Mouse (Mus musculus) forebrain, embryonic 10.5 days (tissue): ENCODE data around the gene Cyp2u1. TPM values are rescaled to one million over a fixed set of nuclear protein-coding genes. Genes with fewer than 3 reads are reported as not detected.

ENCODE experiments used
- DNase-seq: peaks from one replicate; pipeline ENCODE4 v3.0.0-alpha.2; 2017; ENCODE audit warnings: low spot score; ENCODE audit errors: extremely low spot score
- H3K27ac ChIP-seq: fragments of 300-500 bp; sonication (generic); 2 replicates; pipeline ENCODE4 v1.5.1; 2016; ENCODE audit warnings: mild to moderate bottlenecking
- H3K27me3 ChIP-seq: fragments of 300-500 bp; sonication (generic); 2 replicates; pipeline ENCODE4 v1.6.1; 2016; ENCODE audit warnings: mild to moderate bottlenecking; ENCODE audit not compliant: poor library complexity, severe bottlenecking
- H3K36me3 ChIP-seq: fragments of 300-500 bp; sonication (generic); replicated peaks from 2 replicates; pipeline ENCODE4 v1.6.1; 2016; ENCODE audit warnings: mild to moderate bottlenecking, moderate library complexity
- H3K4me1 ChIP-seq: fragments of 300-500 bp; sonication (generic); 2 replicates; pipeline ENCODE4 v1.6.1; 2016
- H3K4me3 ChIP-seq: fragments of 300-500 bp; sonication (generic); 2 replicates; pipeline ENCODE4 v1.5.1; 2016; ENCODE audit warnings: mild to moderate bottlenecking, moderate library complexity
- H3K9me3 ChIP-seq: fragments of 300-500 bp; sonication (generic); 2 replicates; pipeline ENCODE4 v1.6.1; 2016; ENCODE audit warnings: mild to moderate bottlenecking, moderate library complexity
- WGBS: fragments of 180-500 bp; shearing (Covaris S2); methylation state at CpG from one replicate; pipeline ENCODE4 v1.1.7; 2016; 5-methylcytosine and 5-hydroxymethylcytosine counted together
- polyA plus RNA-seq: library from polyadenylated mRNA; unstranded; fragments of >200 nt; fragmentation: Nextera tagmentation; extraction: Ambion mirVana; gene quantifications from 2 replicates; pipeline ENCODE4 v1.2.1, GENCODE M21; 2016

Gene Cyp2u1
- polyA plus RNA-seq, 1 experiment from 2014 or later: 1.6 TPM

DNA sequence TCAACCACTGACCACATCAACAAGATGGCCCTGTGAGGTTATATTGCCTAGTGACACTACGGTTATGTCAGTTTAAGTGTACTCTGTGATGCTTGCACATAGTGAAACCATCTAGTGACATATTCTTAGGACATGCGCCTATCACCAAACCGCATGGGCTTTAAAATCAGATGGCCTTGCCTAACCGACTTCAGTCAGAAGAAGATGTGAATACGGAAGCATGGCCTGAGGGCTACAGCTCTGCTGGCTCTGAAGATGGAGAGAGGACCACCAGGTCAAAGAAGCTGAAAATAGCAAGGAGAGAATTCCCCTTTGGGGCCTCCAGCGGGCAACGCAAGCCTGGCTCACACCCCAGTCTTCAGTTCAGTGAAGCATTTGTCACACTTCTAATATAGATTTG, 6.1 kb downstream of the Cyp2u1 start:
- DNase-seq: no peak
- no peaks in the 10 kb centered on the region for H3K36me3 ChIP-seq
- peaks cover 12% of the 10 kb centered on the region for H3K27me3 ChIP-seq
- no peak overlapping the region for H3K4me3 ChIP-seq
- H3K9me3 ChIP-seq: no peaks in the 10 kb centered on the region
- 91% methylated on average over 7 of the region's 7 CpGs for WGBS
- peaks cover 4% of the 10 kb centered on the region; the same call in 1 of the 2 replicates for H3K4me1 ChIP-seq
- no peak overlapping the region for H3K27ac ChIP-seq

DNA sequence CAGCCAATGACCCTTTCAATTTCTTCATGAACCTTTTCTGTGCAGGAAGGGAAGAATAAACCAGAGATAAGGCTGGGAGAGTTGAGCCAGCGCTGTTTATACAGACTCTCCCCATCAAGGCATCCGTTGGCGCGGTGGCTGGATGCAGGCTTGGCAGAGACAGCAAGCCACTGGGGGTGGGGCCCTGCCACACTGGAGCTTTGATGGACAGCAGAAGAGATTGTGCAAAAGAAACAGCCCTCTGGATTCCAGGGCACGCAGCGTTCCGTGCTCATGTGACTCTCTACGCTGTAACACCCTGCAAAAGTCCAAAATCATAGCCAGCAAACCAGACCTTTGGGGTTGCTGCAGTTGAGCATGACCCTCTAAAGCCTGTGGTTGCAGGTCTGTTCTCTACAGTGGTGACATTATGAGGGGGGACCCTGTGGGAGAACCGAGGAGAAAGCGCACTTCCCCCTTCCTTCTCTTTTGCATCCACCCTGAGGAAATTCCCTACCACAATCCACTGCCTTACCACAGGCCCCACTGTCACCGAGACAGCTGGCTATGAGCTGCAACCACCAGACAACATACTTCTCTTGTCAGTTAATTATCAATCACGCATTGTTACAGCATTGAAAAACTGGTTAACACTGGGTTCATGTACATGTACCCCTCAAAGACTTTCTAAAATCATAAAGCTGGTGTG, 7.4 kb downstream of the Cyp2u1 start:
- no peak for DNase-seq
- no peaks in the 10 kb centered on the region for H3K36me3 ChIP-seq
- no peak overlapping the region for H3K27ac ChIP-seq
- H3K4me3 ChIP-seq: no peak overlapping the region
- peaks cover 4% of the 10 kb centered on the region; the same call in 1 of the 2 replicates for H3K4me1 ChIP-seq
- no peaks in the 10 kb centered on the region for H3K27me3 ChIP-seq
- H3K9me3 ChIP-seq: no peaks in the 10 kb centered on the region
- WGBS: 89% methylated on average over 12 of the region's 12 CpGs

DNA sequence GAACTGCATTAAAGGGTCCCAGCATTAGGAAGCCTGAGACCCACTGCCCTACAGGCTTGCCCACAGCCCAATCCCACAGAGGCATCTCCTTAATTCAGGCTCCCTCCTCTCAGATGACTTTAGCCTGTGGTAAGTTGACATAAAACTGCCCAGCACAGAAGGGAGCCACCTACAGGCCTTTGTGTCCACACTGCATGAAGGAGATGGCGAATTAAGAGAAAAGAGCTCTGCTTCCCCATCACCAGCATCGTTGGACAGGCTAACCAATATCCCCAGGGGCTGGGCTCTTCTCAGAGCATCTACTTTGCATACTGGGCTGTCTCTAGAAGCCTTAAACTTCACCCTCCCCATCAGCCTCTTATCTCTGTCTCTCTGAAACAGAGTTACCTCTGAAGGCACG, 8.5 kb downstream of the Cyp2u1 start:
- 61% methylated on average over 3 of the region's 3 CpGs for WGBS
- Histone ChIP-seq H3K36me3 (no peaks in the 10 kb centered on the region), H3K4me3 (no peak overlapping the region), H3K27me3 (no peaks in the 10 kb centered on the region), H3K27ac (no peak overlapping the region), H3K4me1 (peaks cover 4% of the 10 kb centered on the region; the same call in 1 of the 2 replicates), H3K9me3 (no peaks in the 10 kb centered on the region)
- DNase-seq: no peak

DNA sequence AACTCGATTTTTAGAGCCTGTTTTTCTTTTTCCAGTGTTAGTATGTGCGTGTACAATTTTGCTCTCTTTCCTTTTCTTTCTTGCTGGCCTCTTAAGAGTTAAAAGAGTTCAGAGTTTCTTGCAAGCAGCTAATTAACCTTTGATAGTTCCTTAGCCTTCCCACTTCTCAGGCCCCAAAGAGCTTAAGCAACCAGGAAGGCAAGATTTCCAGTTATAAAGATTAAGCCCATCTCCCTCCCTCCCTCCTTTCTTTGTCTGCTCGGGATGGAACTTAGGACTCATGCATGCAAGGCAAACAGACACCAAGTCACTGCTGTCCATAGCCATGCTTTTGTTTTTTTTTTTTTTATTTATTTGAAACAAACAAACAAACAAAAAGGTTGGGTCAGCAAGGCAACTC, 10.1 kb downstream of the Cyp2u1 start:
- Histone ChIP-seq H3K36me3 (no peaks in the 10 kb centered on the region), H3K4me1 (peaks cover 2% of the 10 kb centered on the region; the same call in 1 of the 2 replicates), H3K9me3 (no peaks in the 10 kb centered on the region), H3K27ac (no peak overlapping the region), H3K4me3 (no peak overlapping the region), H3K27me3 (no peaks in the 10 kb centered on the region)
- 77% methylated on average over 3 of the region's 3 CpGs for WGBS
- no peak for DNase-seq

DNA sequence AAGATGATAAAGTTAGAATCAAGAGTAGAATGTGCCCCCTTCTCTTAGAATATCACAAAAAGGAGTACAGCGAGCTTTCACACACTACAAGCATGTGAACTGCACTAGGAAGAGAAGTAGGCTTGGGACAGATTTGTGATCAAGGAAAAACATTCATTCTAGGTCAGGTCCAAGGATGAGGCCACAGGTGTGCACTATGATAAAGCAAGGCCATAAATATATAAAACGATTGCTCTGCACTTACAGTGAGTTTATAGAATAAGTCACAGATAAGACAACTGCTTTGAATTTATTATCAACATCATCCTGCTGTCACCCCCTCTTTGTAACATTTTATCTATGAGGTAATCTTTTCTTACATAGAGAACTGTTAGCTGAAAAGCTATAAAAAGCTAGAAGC, 10.7 kb downstream of the Cyp2u1 start:
- whole genome bisulfite sequencing: 86% methylated on average over 2 of the region's 2 CpGs
- Histone ChIP-seq H3K4me3 (no peak overlapping the region), H3K9me3 (no peaks in the 10 kb centered on the region), H3K36me3 (no peaks in the 10 kb centered on the region), H3K27me3 (no peaks in the 10 kb centered on the region), H3K4me1 (no peaks in the 10 kb centered on the region; the same call in 1 of the 2 replicates), H3K27ac (no peak overlapping the region)
- no peak for DNase-seq

DNA sequence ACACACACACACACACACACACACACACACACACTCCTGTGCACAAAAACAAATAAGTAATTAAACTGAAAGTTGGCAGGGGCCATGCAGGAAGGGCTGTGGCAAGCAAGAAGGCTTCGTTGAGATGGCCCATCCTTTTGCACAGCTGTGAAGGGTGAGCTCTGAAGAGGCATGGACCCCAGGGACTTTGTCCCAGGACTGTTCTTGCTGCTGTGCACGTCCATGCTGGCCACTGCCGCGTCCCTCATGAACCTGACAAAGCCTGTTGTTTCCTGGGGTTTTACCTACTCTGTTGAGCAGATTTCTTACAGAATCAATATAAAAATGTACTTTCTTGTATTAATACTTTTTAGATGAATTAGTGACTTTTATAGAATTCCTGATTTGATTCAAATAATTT, 11.1 kb downstream of the Cyp2u1 start:
- Histone ChIP-seq H3K27ac (no peak overlapping the region), H3K4me1 (no peaks in the 10 kb centered on the region), H3K4me3 (no peak overlapping the region), H3K9me3 (no peaks in the 10 kb centered on the region), H3K27me3 (no peaks in the 10 kb centered on the region), H3K36me3 (no peaks in the 10 kb centered on the region)
- WGBS: 86% methylated on average over 4 of the region's 4 CpGs
- no peak for DNase-seq

DNA sequence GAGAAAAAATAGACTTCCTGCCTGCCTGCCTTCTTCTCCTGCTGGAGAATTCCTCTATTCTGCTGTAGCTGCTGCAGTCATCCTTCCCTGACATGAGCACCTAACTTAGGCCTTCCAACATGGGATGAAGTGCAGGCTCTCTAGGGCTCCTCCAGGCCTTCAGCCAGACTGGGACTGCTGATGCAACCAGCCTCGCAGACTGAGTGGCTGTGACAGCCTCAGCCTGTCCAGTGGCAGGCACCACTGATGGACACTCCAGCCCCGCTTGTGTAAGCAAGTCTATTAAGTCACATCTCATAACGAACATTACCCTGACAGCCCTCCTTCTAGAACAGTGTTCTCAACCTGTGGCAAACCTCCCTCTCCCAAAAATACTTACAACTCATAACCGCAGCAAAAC, 28.9 kb downstream of the Cyp2u1 start:
- Histone ChIP-seq H3K36me3 (no peaks in the 10 kb centered on the region), H3K4me1 (peaks cover 35% of the 10 kb centered on the region), H3K27me3 (no peaks in the 10 kb centered on the region), H3K9me3 (peaks cover 12% of the 10 kb centered on the region), H3K27ac (no peak overlapping the region), H3K4me3 (no peak overlapping the region)
- WGBS: 91% methylated on average over 4 of the region's 4 CpGs
- DNase-seq: no peak

DNA sequence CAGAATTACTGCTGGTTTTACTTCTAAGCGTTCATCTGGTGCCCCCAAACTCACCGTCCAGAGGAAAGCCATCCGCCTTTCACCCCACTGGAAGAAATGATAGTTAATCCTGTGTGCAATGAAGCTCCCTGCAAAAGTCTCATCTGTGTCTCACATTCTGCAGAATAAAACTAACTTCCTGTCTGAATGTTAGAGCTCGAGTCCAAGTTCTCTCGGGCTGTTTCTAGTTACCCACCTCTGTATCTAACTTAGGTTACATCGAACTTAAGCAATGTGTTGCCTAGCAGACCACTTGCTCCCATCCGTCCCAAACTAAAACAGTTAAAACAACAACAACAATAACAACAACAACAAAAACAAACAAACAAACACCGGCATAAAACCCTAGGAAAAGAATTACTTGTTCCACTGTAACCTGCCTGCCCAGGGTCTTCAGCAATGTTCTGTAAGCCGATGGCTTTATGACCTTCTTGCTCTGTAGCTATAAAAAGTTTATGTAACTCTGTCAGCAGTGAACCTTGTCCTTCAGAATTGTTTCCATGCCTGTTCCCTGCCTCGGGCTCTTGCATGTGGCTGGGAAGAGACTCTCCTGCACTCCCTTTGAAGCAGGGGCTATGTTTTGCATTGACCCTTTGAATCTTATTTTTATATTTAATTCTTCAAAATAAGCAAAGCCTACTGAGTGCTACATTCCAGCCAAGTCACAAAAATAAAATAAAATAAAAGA, 30.5 kb downstream of the Cyp2u1 start:
- Histone ChIP-seq H3K4me1 (peaks cover 36% of the 10 kb centered on the region), H3K9me3 (no peaks in the 10 kb centered on the region), H3K36me3 (peaks cover 4% of the 10 kb centered on the region; the same call in 1 of the 2 replicates), H3K27ac (peak overlapping the region; percentile 85), H3K27me3 (no peaks in the 10 kb centered on the region; the same call in 1 of the 2 replicates), H3K4me3 (peak overlapping the region; percentile 69)
- whole genome bisulfite sequencing: 59% methylated on average over 10 of the region's 10 CpGs
- DNase-seq: no peak

DNA sequence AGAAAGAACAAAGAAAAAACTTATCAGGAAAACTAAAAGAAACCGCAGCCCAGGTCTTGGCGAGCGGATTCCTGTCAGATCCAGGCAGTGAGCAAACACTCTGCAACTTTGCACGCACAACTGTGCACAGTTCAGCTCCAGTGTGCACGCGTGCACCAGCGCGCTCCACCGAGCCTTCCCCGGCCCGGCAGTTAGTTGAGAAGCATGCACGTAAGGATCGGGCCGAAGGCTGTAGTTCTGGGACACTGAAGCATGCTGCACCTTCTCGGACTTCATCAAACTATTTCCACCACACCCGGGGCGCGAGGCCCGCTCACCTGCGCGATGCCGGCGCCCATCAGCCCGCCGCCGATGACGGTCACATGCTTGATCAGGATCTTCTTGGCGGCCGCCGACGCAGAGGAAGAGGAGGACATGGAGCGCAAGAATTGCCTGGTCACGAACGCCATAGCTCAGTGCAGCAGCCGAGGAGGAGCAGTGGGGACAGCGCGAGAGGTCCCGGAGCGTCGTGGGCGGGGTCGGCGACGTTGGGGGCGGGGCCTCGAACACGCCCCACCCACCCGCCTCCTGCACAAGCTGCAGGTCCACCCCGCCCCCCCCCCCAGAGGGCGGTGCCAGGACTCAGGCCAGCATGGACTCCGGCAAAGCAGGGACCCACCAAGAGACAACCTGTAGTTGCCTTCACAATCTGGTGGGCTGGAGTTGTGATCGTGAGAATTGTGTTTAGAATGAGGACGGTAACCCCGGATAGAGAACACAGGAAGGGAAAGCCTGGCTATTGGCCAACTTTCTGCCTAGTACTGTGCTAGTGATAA, 31.3 kb downstream of the Cyp2u1 start, which contains the start of gene Hadh:
Hadh (minus strand) TSS at position 543 of the 815 bp plus-strand sequence.
- Histone ChIP-seq H3K9me3 (no peaks in the 10 kb centered on the region), H3K4me3 (peak within 1 kb of the TSS; percentile 69), H3K27ac (peak within 1 kb of the TSS; percentile 85), H3K36me3 (peaks cover 9% of the 10 kb centered on the region), H3K4me1 (peaks cover 36% of the 10 kb centered on the region), H3K27me3 (no peaks in the 10 kb centered on the region; the same call in 1 of the 2 replicates)
- peak; percentile 88 for DNase-seq
- WGBS: under 1% methylated on average over 54 of the region's 54 CpGs

DNA sequence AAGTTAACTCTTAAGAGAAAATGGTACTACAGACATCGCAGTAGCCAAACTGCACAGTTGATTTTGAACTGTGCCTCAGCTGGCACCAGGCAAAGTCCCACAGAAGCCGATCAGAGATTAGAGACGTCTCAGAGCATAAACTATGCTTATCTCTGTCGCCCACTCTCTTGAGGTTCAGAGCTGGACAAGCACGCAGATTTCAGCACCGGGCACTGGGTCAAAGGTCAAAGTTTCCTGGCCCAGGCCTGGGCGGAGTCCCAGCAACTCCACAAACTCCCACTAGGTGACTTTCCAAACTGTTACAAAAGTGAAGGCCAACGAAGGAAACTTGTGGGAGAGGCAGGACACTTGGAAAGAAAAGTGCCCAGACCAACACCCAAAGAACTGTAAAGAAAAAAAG, 31.9 kb downstream of the Cyp2u1 start:
- Histone ChIP-seq H3K9me3 (no peaks in the 10 kb centered on the region), H3K4me1 (peaks cover 36% of the 10 kb centered on the region), H3K27ac (peak overlapping the region; percentile 85), H3K36me3 (peaks cover 12% of the 10 kb centered on the region), H3K27me3 (no peaks in the 10 kb centered on the region; the same call in 1 of the 2 replicates), H3K4me3 (peak overlapping the region; percentile 69)
- WGBS: 10% methylated on average over 8 of the region's 8 CpGs
- peak; percentile 60 for DNase-seq

DNA sequence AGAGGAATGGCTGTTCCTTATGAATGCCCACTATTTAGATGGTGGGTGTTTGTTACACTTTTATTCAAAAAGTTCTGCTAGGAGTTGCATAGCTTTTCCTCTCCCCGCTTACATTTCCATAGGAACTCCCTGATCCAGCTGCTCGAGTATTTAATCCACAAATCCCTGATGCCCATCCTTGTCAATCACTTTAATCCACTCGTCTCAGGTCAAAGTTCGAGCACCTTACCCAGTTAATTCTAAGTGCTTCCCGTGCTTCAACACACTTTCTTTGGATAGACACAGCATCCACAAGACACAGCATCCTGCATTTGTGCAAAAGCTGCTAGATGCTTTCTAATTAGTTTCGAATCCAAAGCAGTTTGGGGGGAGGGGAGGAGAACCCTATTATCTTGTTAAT, 32.6 kb downstream of the Cyp2u1 start:
- peak overlapping the region; percentile 69 for H3K4me3 ChIP-seq
- peaks cover 12% of the 10 kb centered on the region for H3K36me3 ChIP-seq
- H3K27me3 ChIP-seq: no peaks in the 10 kb centered on the region; the same call in 1 of the 2 replicates
- H3K9me3 ChIP-seq: no peaks in the 10 kb centered on the region
- 27% methylated on average over 6 of the region's 6 CpGs for WGBS
- peaks cover 36% of the 10 kb centered on the region for H3K4me1 ChIP-seq
- no peak overlapping the region for H3K27ac ChIP-seq
- no peak for DNase-seq

DNA sequence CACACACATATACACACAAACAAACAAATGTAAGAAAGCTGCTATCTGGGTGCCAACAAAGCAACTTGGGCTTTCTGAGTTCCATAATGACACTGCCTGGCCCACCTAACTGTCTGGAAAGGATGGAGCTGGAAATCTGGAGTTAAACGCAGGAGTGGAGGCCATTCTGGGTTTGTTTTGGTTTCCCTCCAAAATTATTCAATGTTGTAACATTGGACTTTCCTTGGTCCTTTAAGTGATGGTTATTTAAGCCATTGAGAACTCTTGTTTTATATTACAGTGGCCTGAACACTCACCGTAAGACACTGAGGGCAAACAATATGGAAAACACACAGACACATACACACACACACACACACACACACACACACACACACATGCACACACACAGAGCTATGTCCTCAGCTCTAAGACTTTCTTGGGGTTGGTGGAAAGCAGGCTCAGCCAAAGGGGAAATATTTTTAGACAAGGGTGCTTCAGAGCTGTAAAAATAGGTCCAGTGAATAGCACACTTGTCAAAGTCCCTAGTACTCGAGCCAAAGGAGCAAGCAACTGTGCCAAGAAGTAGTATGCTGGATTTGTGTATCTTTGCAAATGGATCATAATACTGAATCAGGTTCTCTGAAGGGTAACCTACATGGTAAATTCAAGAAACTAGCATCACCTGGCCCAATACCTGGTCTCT, 36.5 kb downstream of the Cyp2u1 start:
- H3K9me3 ChIP-seq: no peaks in the 10 kb centered on the region
- peaks cover 41% of the 10 kb centered on the region for H3K36me3 ChIP-seq
- 96% methylated on average over 3 of the region's 3 CpGs for WGBS
- H3K27ac ChIP-seq: no peak overlapping the region
- no peaks in the 10 kb centered on the region; the same call in 1 of the 2 replicates for H3K27me3 ChIP-seq
- DNase-seq: no peak
- H3K4me3 ChIP-seq: no peak overlapping the region
- H3K4me1 ChIP-seq: peaks cover 32% of the 10 kb centered on the region
